Mouse (Mus musculus): ENCODE data around the gene Gm20441.

- TF ChIP-seq FLI1 (IDR thresholded peaks at IDR 0.05; ENCODE audit: low read length): no peak
- TF ChIP-seq GATA1 (IDR thresholded peaks at IDR 0.05; ENCODE audit: borderline replicate concordance, low read length): no peak
Observed at GRCm38 (mm10) chr10:75822443-75822842, 41.7 kb upstream of the Gm20441 start, which contains the start of gene Gstt4.
